Mouse (Mus musculus): ENCODE data around the gene Cyp2u1. TPM values are rescaled to one million over a fixed set of nuclear protein-coding genes. Genes with fewer than 3 reads are reported as not detected.

Gene Cyp2u1
- polyA plus RNA-seq, 1 experiment from 2014 or later = 2.4 TPM

- WGBS = 43% methylated on average over 4 of the region's 4 CpGs
- 0 out of 2 replicates have a peak, but pooled peaks have one; percentile 40 for ATAC-seq (ENCODE audit: low FRiP score, low TSS enrichment)
- no peaks in the 10 kb centered on the region for H3K27me3 ChIP-seq (ENCODE audit: control insufficient read depth, insufficient read depth, low read length)
- H3K9me3 ChIP-seq (ENCODE audit: control insufficient read depth, low read length) = no peaks in the 10 kb centered on the region
- no peaks in the 10 kb centered on the region for H3K36me3 ChIP-seq (ENCODE audit: control insufficient read depth, insufficient read depth, low read length)
- no peak overlapping the region for H3K9ac ChIP-seq (ENCODE audit: low read depth, low read length)
- no peak overlapping the region for H3K4me2 ChIP-seq (replicated peaks; ENCODE audit: low read depth, low read length)
- no peak overlapping the region for H3K4me3 ChIP-seq (ENCODE audit: low read length)
- H3K4me1 ChIP-seq (ENCODE audit: control insufficient read depth, insufficient read depth, low read length) = no peaks in the 10 kb centered on the region
- no peak overlapping the region for H3K27ac ChIP-seq (ENCODE audit: low read depth, low read length)
Observed at GRCm38 (mm10) chr3:131315957-131316510, 13.0 kb upstream of the Cyp2u1 start.

- no peaks in the 10 kb centered on the region for H3K27me3 ChIP-seq (ENCODE audit: control insufficient read depth, insufficient read depth, low read length)
- H3K4me2 ChIP-seq (replicated peaks; ENCODE audit: low read depth, low read length) = no peak overlapping the region
- H3K4me1 ChIP-seq (ENCODE audit: control insufficient read depth, insufficient read depth, low read length) = no peaks in the 10 kb centered on the region
- ATAC-seq (ENCODE audit: low FRiP score, low TSS enrichment) = no peak
- 67% methylated on average over 9 of the region's 9 CpGs for WGBS
- H3K27ac ChIP-seq (ENCODE audit: low read depth, low read length) = no peak overlapping the region
- no peak overlapping the region for H3K4me3 ChIP-seq (ENCODE audit: low read length)
- peaks cover 13% of the 10 kb centered on the region for H3K9me3 ChIP-seq (ENCODE audit: control insufficient read depth, low read length)
- H3K9ac ChIP-seq (ENCODE audit: low read depth, low read length) = no peak overlapping the region
- H3K36me3 ChIP-seq (ENCODE audit: control insufficient read depth, insufficient read depth, low read length) = no peaks in the 10 kb centered on the region
Observed at GRCm38 (mm10) chr3:131312340-131312739, 9.3 kb upstream of the Cyp2u1 start.

GRCm38 (mm10) chr3:131310572-131310971 lies 7.5 kb upstream of the Cyp2u1 start:
- 89% methylated on average over 4 of the region's 4 CpGs for whole genome bisulfite sequencing
- H3K4me2 ChIP-seq (replicated peaks; ENCODE audit: low read depth, low read length) = no peak overlapping the region
- no peaks in the 10 kb centered on the region for H3K27me3 ChIP-seq (ENCODE audit: control insufficient read depth, insufficient read depth, low read length)
- H3K4me1 ChIP-seq (ENCODE audit: control insufficient read depth, insufficient read depth, low read length) = no peaks in the 10 kb centered on the region
- H3K9me3 ChIP-seq (ENCODE audit: control insufficient read depth, low read length) = peaks cover 13% of the 10 kb centered on the region
- no peak overlapping the region for H3K9ac ChIP-seq (ENCODE audit: low read depth, low read length)
- no peaks in the 10 kb centered on the region for H3K36me3 ChIP-seq (ENCODE audit: control insufficient read depth, insufficient read depth, low read length)
- H3K4me3 ChIP-seq (ENCODE audit: low read length) = no peak overlapping the region
- ATAC-seq (ENCODE audit: low FRiP score, low TSS enrichment) = no peak
- H3K27ac ChIP-seq (ENCODE audit: low read depth, low read length) = no peak overlapping the region

DNA sequence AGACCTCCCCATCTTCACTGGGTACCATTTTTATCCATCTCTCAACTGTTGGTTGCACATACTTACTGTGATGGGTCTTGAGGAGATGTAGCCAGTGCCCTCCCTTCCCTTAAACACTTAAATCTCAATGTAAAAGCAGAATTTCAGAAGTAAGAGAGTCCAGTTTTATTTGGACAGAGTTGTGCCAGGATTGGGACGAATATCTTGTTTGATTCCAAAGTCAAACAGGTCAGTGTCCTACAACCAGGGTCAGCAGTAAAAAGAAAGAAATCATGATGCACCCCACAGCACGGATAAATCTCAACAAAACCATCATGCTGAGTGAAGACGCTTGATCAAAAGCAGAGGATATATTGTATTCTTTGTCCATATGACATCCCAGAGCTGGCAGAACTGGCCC lies 4.8 kb upstream of the Cyp2u1 start:
- Histone ChIP-seq H3K4me2 (replicated peaks; ENCODE audit: low read depth, low read length) (no peak overlapping the region), H3K4me3 (ENCODE audit: low read length) (no peak overlapping the region), H3K27ac (ENCODE audit: low read depth, low read length) (no peak overlapping the region), H3K9ac (ENCODE audit: low read depth, low read length) (no peak overlapping the region), H3K9me3 (ENCODE audit: control insufficient read depth, low read length) (peaks cover 13% of the 10 kb centered on the region), H3K27me3 (ENCODE audit: control insufficient read depth, insufficient read depth, low read length) (no peaks in the 10 kb centered on the region), H3K4me1 (ENCODE audit: control insufficient read depth, insufficient read depth, low read length) (no peaks in the 10 kb centered on the region), H3K36me3 (ENCODE audit: control insufficient read depth, insufficient read depth, low read length) (no peaks in the 10 kb centered on the region)
- no peak for ATAC-seq (ENCODE audit: low FRiP score, low TSS enrichment)
- WGBS = 91% methylated on average over 3 of the region's 3 CpGs

DNA sequence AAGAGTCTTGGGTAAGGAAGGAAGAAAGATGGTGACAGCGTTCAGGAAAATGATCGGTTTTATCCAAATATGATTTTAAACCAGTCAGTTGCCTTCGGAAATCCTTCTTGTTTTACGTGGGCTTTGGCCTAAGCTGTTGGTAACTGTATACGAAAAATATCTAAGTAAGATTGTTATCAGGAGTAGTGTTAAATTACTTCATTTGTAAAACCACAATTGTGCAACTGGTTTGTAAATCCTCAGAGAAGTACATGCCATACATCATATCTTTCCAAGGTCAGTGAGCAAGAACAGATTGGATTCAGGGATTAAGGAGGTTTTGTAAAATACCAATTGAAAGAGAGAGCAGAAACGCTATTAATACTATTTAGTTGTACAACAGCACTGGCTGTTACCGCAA lies 3.2 kb upstream of the Cyp2u1 start:
- Histone ChIP-seq H3K9ac (ENCODE audit: low read depth, low read length) (no peak overlapping the region), H3K4me2 (replicated peaks; ENCODE audit: low read depth, low read length) (no peak overlapping the region), H3K36me3 (ENCODE audit: control insufficient read depth, insufficient read depth, low read length) (no peaks in the 10 kb centered on the region), H3K4me3 (ENCODE audit: low read length) (no peak overlapping the region), H3K27me3 (ENCODE audit: control insufficient read depth, insufficient read depth, low read length) (no peaks in the 10 kb centered on the region), H3K9me3 (ENCODE audit: control insufficient read depth, low read length) (peaks cover 13% of the 10 kb centered on the region), H3K27ac (ENCODE audit: low read depth, low read length) (no peak overlapping the region), H3K4me1 (ENCODE audit: control insufficient read depth, insufficient read depth, low read length) (0 out of 2 replicates have a peak, but pooled peaks cover 4% of the 10 kb centered on the region)
- WGBS = 86% methylated on average over 7 of the region's 7 CpGs
- ATAC-seq (ENCODE audit: low FRiP score, low TSS enrichment) = no peak

DNA sequence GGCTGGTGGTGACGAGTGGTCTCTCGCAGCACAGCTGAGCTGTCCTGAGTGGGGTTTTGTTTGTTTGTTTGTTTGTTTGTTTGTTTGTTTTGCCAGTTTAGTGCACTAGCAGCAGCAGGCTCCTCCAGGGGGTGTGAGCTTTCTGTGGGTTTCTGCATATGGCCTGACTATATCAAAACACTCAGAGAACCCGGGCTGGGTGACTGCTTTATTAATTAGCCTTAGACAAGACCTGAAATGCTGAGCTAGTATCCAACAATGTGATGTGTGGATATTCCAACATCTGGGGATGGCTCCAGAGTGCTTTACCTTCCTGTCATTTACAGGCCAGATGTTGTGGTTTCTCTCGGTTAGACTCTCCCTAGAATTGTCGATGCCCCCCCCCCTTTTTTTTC lies 290 bp upstream of the Cyp2u1 start:
- H3K9me3 ChIP-seq (ENCODE audit: control insufficient read depth, low read length) = peaks cover under 1% of the 10 kb centered on the region; the same call in 1 of the 2 replicates
- no peaks in the 10 kb centered on the region for H3K36me3 ChIP-seq (ENCODE audit: control insufficient read depth, insufficient read depth, low read length)
- H3K27ac ChIP-seq (ENCODE audit: low read depth, low read length) = no peak overlapping the region
- H3K9ac ChIP-seq (ENCODE audit: low read depth, low read length) = peak overlapping the region; percentile 56; the same call in 1 of the 2 replicates
- H3K4me3 ChIP-seq (ENCODE audit: low read length) = peak overlapping the region; percentile 78
- 0 out of 2 replicates have a peak, but pooled peaks cover 4% of the 10 kb centered on the region for H3K4me1 ChIP-seq (ENCODE audit: control insufficient read depth, insufficient read depth, low read length)
- H3K27me3 ChIP-seq (ENCODE audit: control insufficient read depth, insufficient read depth, low read length) = no peaks in the 10 kb centered on the region
- H3K4me2 ChIP-seq (replicated peaks; ENCODE audit: low read depth, low read length) = peak overlapping the region; percentile 99
- 18% methylated on average over 5 of the region's 5 CpGs for WGBS
- no peak; the same call in 1 of the 2 replicates for ATAC-seq (ENCODE audit: low FRiP score, low TSS enrichment)

- WGBS = 9% methylated on average over 6 of the region's 6 CpGs
- H3K9me3 ChIP-seq (ENCODE audit: control insufficient read depth, low read length) = no peaks in the 10 kb centered on the region
Observed at GRCm38 (mm10) chr3:131299908-131300307, 3.1 kb downstream of the Cyp2u1 start.

DNA sequence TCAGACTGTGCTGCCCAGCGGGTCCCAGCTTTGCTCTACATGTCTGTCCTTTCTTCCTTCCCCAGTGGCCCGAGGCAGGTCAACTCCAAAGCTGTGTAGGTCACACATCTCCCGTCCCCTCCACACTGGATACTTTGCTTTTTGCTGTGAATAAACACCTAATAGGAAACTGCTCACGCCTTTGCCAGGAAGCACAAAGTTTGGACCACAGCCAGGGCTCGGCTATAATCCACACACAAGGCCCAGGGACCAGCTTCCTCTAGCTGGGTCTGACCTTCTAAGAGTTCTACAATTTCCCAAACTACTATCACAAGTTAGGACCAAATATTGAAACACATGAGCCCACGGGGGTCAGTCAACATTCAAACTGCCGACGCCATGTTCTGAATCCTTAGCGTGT lies 3.9 kb downstream of the Cyp2u1 start:
- H3K4me3 ChIP-seq (ENCODE audit: low read length) = no peak overlapping the region
- H3K4me2 ChIP-seq (replicated peaks; ENCODE audit: low read depth, low read length) = no peak overlapping the region
- H3K36me3 ChIP-seq (ENCODE audit: control insufficient read depth, insufficient read depth, low read length) = no peaks in the 10 kb centered on the region
- H3K4me1 ChIP-seq (ENCODE audit: control insufficient read depth, insufficient read depth, low read length) = 0 out of 2 replicates have a peak, but pooled peaks cover 4% of the 10 kb centered on the region
- H3K9me3 ChIP-seq (ENCODE audit: control insufficient read depth, low read length) = no peaks in the 10 kb centered on the region
- WGBS = 77% methylated on average over 9 of the region's 9 CpGs
- no peak overlapping the region for H3K9ac ChIP-seq (ENCODE audit: low read depth, low read length)
- no peaks in the 10 kb centered on the region for H3K27me3 ChIP-seq (ENCODE audit: control insufficient read depth, insufficient read depth, low read length)
- H3K27ac ChIP-seq (ENCODE audit: low read depth, low read length) = no peak overlapping the region
- ATAC-seq (ENCODE audit: low FRiP score, low TSS enrichment) = no peak

More at GRCm38 (mm10) chr3:131299908-131300307, 3.1 kb downstream of the Cyp2u1 start:
- no peak overlapping the region for H3K9ac ChIP-seq (ENCODE audit: low read depth, low read length)
- no peak overlapping the region for H3K4me2 ChIP-seq (replicated peaks; ENCODE audit: low read depth, low read length)
- H3K27ac ChIP-seq (ENCODE audit: low read depth, low read length) = no peak overlapping the region
- H3K4me1 ChIP-seq (ENCODE audit: control insufficient read depth, insufficient read depth, low read length) = 0 out of 2 replicates have a peak, but pooled peaks cover 4% of the 10 kb centered on the region
- no peak for ATAC-seq (ENCODE audit: low FRiP score, low TSS enrichment)
- no peaks in the 10 kb centered on the region for H3K36me3 ChIP-seq (ENCODE audit: control insufficient read depth, insufficient read depth, low read length)
- H3K4me3 ChIP-seq (ENCODE audit: low read length) = no peak overlapping the region
- H3K27me3 ChIP-seq (ENCODE audit: control insufficient read depth, insufficient read depth, low read length) = no peaks in the 10 kb centered on the region

DNA sequence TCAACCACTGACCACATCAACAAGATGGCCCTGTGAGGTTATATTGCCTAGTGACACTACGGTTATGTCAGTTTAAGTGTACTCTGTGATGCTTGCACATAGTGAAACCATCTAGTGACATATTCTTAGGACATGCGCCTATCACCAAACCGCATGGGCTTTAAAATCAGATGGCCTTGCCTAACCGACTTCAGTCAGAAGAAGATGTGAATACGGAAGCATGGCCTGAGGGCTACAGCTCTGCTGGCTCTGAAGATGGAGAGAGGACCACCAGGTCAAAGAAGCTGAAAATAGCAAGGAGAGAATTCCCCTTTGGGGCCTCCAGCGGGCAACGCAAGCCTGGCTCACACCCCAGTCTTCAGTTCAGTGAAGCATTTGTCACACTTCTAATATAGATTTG lies 6.1 kb downstream of the Cyp2u1 start:
- Histone ChIP-seq H3K4me1 (ENCODE audit: control insufficient read depth, insufficient read depth, low read length) (no peaks in the 10 kb centered on the region), H3K4me2 (replicated peaks; ENCODE audit: low read depth, low read length) (no peak overlapping the region), H3K9ac (ENCODE audit: low read depth, low read length) (no peak overlapping the region), H3K36me3 (ENCODE audit: control insufficient read depth, insufficient read depth, low read length) (no peaks in the 10 kb centered on the region), H3K9me3 (ENCODE audit: control insufficient read depth, low read length) (no peaks in the 10 kb centered on the region), H3K27me3 (ENCODE audit: control insufficient read depth, insufficient read depth, low read length) (no peaks in the 10 kb centered on the region), H3K27ac (ENCODE audit: low read depth, low read length) (no peak overlapping the region), H3K4me3 (ENCODE audit: low read length) (no peak overlapping the region)
- ATAC-seq (ENCODE audit: low FRiP score, low TSS enrichment) = no peak
- 89% methylated on average over 7 of the region's 7 CpGs for WGBS
